Mouse (Mus musculus): Measurements from ENCODE around the gene Minos1. TPM values are rescaled to one million over a fixed set of nuclear protein-coding genes. Genes with fewer than 3 reads are reported as not detected.

The Minos1 gene
- polyA plus RNA-seq, 1 experiment from 2014 or later = 407 TPM

DNA sequence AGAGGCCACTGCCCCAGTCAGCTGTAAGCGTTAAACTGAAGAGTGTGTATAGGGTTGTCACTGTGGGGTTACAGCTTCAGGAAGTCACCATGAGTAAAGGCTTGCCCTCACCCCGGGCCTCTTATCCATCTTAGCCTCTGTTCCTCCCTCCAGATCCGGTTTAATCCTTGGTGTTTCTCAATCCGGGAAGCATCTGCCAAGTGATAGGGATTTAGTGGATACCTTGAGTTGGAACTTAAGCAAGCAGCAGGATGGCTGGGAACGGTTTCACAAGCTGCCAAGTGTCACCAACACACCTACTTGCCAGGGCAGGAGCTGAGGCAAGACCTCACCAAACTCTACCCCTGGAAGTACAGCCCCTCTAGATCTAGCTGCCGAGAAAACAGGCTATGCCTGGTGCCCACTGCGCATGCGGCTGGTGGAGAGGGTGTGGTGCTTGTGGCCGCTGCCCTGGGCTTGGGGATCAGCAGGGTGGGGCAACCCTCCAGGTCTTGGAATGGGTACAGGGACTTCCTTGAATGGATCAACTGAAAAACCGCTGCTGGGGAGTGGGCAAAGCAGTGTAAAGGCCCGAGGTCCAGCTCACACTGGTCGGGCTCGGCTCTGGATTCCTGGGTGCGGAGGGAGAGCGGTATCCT lies 40.5 kb downstream of the Minos1 start:
- H3K27me3 ChIP-seq = peaks cover 82% of the 10 kb centered on the region
- ATAC-seq (ENCODE audit: low FRiP score) = no peak
- H3K27ac ChIP-seq = no peak overlapping the region
- 61% methylated on average over 15 of the region's 15 CpGs for WGBS
- H3K4me1 ChIP-seq = peaks cover 30% of the 10 kb centered on the region
- peaks cover 4% of the 10 kb centered on the region; the same call in 1 of the 2 replicates for H3K9me3 ChIP-seq (replicated peaks)
- peak overlapping the region; percentile 93 for H3K4me2 ChIP-seq (replicated peaks)
- H3K9ac ChIP-seq = 0 out of 2 replicates have a peak overlapping the region, but pooled peaks have one; percentile 23
- H3K36me3 ChIP-seq = no peaks in the 10 kb centered on the region
- H3K4me3 ChIP-seq = peak overlapping the region; percentile 60; the same call in 1 of the 2 replicates

DNA sequence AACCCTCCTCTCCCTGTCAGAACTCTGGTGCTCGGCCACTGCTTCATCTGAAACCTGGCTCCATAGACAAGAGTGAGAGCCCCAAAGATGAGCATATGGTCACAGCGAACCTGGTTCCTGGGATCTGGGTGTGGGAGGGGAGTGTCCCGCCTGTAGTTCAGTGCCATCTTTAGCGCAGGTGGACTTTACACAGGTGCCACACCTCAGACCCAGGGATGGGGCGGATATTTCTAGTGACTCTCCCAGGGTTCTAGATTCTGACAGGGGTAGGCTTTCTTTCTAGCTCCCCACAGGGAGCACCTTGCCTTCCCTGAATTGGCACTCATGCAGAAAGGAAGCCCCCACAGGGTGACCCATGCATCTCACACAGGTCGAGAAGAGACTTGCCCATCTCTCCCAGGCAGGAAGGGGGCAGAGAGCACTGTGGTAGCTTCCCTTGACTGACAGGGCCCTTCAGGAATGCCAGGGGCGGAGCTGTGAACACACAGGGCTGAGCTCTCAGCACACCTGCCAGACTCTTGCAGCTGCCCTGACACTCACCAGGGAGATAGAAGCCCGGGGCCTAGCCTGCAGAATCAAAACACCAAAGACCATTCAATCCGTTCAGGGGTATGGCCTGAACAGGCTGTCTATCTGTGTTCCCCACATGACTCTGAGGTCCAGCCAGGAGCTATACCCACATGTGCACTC lies 41.8 kb downstream of the Minos1 start:
- Histone ChIP-seq H3K9ac (no peak overlapping the region), H3K36me3 (no peaks in the 10 kb centered on the region), H3K4me1 (peaks cover 28% of the 10 kb centered on the region), H3K4me2 (replicated peaks) (no peak overlapping the region), H3K9me3 (replicated peaks) (no peaks in the 10 kb centered on the region), H3K27me3 (peaks cover 79% of the 10 kb centered on the region), H3K4me3 (no peak overlapping the region), H3K27ac (no peak overlapping the region; the same call in 1 of the 2 replicates)
- 52% methylated on average over 9 of the region's 9 CpGs for WGBS
- ATAC-seq (ENCODE audit: low FRiP score) = no peak

DNA sequence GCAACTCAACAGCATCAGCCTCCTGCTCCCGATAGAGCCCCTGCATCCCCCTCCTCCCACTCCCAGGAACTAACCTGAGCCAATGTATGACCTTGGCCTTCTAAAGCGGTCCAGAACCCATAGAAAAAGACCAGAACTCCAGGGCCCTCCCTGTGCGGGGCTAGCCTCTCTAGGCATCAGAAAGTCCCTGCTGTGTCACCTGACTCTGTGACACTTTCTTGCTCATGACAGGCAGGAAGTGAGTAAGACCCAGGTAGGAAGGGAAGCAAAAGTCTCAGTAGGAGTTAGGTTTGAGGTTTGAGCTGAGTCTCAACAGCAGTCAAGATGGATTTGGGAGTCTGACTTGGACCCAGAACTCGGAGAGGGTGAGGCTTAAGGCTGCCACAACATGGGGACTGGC lies 43.9 kb downstream of the Minos1 start:
- Histone ChIP-seq H3K9ac (no peak overlapping the region), H3K36me3 (no peaks in the 10 kb centered on the region), H3K4me1 (peaks cover 36% of the 10 kb centered on the region), H3K9me3 (replicated peaks) (no peaks in the 10 kb centered on the region), H3K27ac (no peak overlapping the region), H3K27me3 (peaks cover 58% of the 10 kb centered on the region), H3K4me3 (no peak overlapping the region), H3K4me2 (replicated peaks) (no peak overlapping the region)
- WGBS = 70% methylated on average over 4 of the region's 4 CpGs
- ATAC-seq (ENCODE audit: low FRiP score) = no peak

DNA sequence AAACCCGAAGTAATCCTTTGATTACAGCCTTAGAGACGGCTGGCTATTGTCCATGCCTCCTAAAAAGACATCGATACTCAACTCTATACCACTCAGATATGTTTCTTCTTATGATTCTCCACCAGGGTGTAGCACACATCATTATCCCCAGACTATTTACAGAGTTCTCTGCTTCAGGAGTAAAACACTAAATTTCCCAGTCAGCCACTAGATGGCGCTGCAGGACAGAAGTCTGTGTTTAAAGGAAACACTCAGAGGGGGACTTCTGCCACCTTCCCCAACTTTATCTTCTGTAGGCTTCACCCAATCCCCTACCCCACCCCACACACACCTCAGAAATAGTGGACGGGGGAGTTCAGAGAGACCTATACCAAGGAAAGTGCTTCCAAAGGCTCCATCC lies 44.9 kb downstream of the Minos1 start:
- H3K9me3 ChIP-seq (replicated peaks) = no peaks in the 10 kb centered on the region
- no peak overlapping the region for H3K4me3 ChIP-seq
- H3K4me2 ChIP-seq (replicated peaks) = no peak overlapping the region
- peaks cover 32% of the 10 kb centered on the region for H3K4me1 ChIP-seq
- no peak for ATAC-seq (ENCODE audit: low FRiP score)
- no peak overlapping the region for H3K27ac ChIP-seq
- H3K9ac ChIP-seq = peak overlapping the region; percentile 3; the same call in 1 of the 2 replicates
- WGBS = 18% methylated on average over 5 of the region's 5 CpGs
- peaks cover 48% of the 10 kb centered on the region for H3K27me3 ChIP-seq
- H3K36me3 ChIP-seq = no peaks in the 10 kb centered on the region

DNA sequence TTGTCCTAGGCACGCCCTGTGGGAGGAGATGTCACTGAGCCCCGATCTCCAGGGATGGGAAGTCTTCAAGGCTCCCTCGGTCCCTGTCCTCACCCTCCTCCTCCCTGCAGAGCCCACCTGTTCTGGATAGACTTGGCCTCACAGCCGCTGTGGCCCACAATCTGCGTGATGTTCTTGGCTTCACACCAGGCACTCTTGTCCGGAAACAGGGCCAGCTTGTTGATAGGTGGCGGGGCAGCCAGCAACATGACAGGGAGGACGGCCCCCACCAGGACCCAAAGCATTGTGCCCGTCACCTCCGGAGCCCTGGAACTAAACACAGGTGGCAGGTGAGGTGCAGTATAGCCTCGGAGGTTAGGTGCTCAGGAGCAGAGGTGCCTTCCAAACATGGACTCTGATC lies 45.6 kb downstream of the Minos1 start:
- Histone ChIP-seq H3K4me1 (peaks cover 27% of the 10 kb centered on the region), H3K27ac (no peak overlapping the region)
- WGBS = 75% methylated on average over 11 of the region's 11 CpGs

DNA sequence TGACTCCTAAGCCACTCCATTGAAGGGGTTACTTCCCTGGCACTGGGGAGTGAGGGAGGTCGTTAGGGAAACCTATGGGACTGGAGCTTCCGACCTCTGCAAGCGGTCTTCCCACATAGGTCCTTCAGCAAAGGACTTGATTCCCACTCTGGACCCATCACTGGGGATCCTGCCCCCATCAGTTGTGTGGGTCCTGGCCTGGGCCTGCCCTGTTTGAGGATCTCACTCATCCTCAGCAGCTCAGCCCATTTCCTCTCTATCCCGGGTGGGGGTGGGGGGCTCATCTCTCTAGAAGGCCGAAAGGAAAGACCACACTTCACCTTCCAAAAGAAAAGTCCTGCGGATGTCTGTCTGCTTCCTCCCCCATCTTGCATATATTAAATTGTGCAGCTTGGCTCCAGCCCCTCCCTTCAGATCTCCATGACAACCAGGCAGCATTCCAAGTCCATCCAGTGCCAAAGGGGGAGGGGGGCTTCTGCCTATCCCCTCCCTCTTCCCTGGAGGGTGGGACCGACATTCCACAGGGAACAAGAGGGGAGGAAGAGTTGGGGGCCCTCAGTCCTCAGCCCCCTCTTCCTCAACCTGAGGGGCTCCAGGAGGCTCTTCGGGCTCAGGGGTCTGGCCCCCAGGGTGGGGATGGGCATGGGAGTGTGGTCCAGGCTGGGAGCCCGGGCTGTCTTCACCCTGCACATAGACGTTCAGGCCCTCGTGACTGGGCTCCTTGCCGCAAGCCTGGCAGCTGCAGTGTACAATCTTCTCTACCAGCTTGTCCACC lies 47.9 kb downstream of the Minos1 start:
- WGBS = 30% methylated on average over 12 of the region's 12 CpGs
- H3K9me3 ChIP-seq (replicated peaks) = no peaks in the 10 kb centered on the region
- peak overlapping the region; percentile 13; the same call in 1 of the 2 replicates for H3K9ac ChIP-seq
- H3K27me3 ChIP-seq = peaks cover 25% of the 10 kb centered on the region
- peak; percentile 76 for ATAC-seq (ENCODE audit: low FRiP score)
- no peak overlapping the region for H3K27ac ChIP-seq
- peaks cover 25% of the 10 kb centered on the region for H3K4me1 ChIP-seq
- H3K4me3 ChIP-seq = no peak overlapping the region
- no peaks in the 10 kb centered on the region for H3K36me3 ChIP-seq
- peak overlapping the region; percentile 34 for H3K4me2 ChIP-seq (replicated peaks)

More for the DNA sequence above, 45.6 kb downstream of the Minos1 start:
- ATAC-seq (ENCODE audit: low FRiP score) = no peak
- H3K9ac ChIP-seq = no peak overlapping the region
- no peaks in the 10 kb centered on the region for H3K9me3 ChIP-seq (replicated peaks)
- no peak overlapping the region for H3K4me2 ChIP-seq (replicated peaks)
- no peak overlapping the region for H3K4me3 ChIP-seq
- H3K27me3 ChIP-seq = peaks cover 41% of the 10 kb centered on the region
- no peaks in the 10 kb centered on the region for H3K36me3 ChIP-seq

DNA sequence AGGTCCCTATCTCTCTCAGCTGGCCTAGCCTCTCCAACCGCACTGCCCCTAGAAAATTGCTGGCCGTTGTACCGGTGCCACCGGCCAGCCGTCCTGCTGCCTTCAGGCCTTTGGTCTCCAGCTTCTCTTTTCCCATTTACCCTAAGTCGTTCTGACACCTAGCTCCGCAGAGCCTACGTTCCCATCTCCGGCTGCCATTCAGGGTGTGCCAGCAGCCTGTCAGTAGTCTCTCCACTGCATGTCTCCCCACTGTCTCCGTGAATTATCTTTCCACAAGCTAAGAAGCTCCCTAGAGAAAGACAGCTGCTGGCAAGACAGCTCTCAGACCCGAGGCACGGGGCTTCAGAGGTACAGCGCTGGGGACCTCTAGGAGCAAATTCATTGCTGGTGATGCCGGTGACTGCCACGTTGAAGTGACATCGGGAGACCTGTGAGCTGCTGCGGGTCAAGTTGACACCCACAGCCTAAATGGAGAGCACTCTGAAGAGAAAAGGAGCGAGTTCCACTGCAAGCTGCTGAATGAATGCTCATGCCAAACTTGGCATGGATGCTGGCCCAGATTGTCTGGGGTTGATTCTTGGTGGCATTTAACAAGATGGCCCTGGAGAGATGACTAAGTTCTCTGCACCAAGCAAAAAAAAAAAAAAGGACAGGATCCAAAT lies 49.5 kb downstream of the Minos1 start:
- H3K4me2 ChIP-seq (replicated peaks) = no peak overlapping the region
- peaks cover 31% of the 10 kb centered on the region for H3K27me3 ChIP-seq
- no peak overlapping the region for H3K4me3 ChIP-seq
- ATAC-seq (ENCODE audit: low FRiP score) = no peak
- WGBS = 68% methylated on average over 18 of the region's 18 CpGs
- peaks cover 25% of the 10 kb centered on the region for H3K4me1 ChIP-seq
- no peaks in the 10 kb centered on the region for H3K36me3 ChIP-seq
- no peak overlapping the region for H3K27ac ChIP-seq
- H3K9me3 ChIP-seq (replicated peaks) = no peaks in the 10 kb centered on the region
- H3K9ac ChIP-seq = no peak overlapping the region

DNA sequence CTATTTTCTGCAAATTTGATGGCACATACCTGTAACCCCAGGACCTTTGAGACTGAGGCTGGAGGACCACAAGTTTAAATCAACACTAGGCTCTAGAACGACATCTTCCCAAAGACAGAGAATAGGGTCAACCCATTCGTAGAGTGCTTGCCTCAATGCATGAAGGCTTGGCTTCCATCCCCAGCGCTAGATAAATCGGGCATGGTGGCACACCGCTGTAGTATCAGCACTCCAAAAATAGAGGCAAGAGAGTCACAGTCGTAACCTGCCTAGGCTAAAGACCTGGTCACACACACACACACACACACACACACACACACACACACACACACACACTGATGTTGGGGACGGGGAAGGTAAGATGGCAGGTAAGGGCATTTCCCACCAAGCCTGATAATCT lies 50.7 kb downstream of the Minos1 start:
- WGBS = 96% methylated on average over 7 of the region's 7 CpGs
- H3K27ac ChIP-seq = no peak overlapping the region
- no peak overlapping the region for H3K9ac ChIP-seq
- ATAC-seq (ENCODE audit: low FRiP score) = no peak
- H3K4me2 ChIP-seq (replicated peaks) = no peak overlapping the region
- H3K36me3 ChIP-seq = no peaks in the 10 kb centered on the region
- no peak overlapping the region for H3K4me3 ChIP-seq
- peaks cover 36% of the 10 kb centered on the region for H3K27me3 ChIP-seq
- H3K4me1 ChIP-seq = peaks cover 30% of the 10 kb centered on the region
- no peaks in the 10 kb centered on the region for H3K9me3 ChIP-seq (replicated peaks)

DNA sequence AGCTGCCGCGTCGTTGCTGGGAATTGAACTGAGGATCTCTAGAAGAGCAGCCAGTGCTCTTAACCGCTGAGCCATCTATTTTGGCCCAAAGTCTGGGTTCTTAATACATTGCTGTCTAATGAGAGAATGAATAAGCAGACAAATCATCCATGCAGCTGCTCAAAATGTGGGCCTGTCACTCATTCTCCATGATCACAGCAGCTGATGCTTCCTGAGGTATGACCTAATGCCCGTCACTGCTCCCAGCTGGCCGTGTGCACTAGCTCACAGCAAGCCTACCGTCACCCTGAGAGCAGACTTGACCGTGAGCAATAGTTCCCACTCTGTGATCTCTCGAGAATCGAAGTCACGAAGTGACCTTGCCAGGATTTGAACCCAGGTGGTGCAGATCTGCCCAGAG lies 51.5 kb downstream of the Minos1 start:
- Histone ChIP-seq H3K27ac (no peak overlapping the region), H3K36me3 (no peaks in the 10 kb centered on the region), H3K27me3 (peaks cover 37% of the 10 kb centered on the region), H3K9me3 (replicated peaks) (no peaks in the 10 kb centered on the region), H3K4me3 (no peak overlapping the region), H3K4me1 (peaks cover 38% of the 10 kb centered on the region), H3K4me2 (replicated peaks) (no peak overlapping the region), H3K9ac (no peak overlapping the region)
- no peak for ATAC-seq (ENCODE audit: low FRiP score)
- WGBS = 73% methylated on average over 11 of the region's 11 CpGs

DNA sequence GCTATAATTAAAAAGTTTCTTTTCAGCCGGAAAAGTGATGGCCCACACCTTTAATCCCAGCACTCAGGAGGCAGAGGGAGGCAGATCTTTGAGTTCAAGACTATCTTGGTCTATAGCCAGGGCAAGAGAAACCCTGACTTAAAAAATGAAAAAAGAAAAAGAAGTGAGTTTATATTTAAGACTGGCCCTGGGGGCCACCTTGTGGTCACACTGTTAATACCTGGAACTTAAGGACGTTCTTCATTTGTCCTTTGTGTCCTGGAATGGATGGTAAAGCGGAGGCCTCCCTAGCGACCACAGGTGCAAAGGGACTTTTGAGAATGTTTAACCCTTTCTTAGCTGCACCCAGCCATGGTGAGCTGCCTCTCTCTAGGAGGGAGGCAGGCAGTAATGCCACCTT lies 52.2 kb downstream of the Minos1 start:
- ATAC-seq (ENCODE audit: low FRiP score) = no peak
- WGBS = 19% methylated on average over 4 of the region's 4 CpGs
- peaks cover 41% of the 10 kb centered on the region for H3K4me1 ChIP-seq
- H3K4me3 ChIP-seq = no peak overlapping the region
- no peak overlapping the region for H3K27ac ChIP-seq
- H3K9ac ChIP-seq = no peak overlapping the region
- no peak overlapping the region for H3K4me2 ChIP-seq (replicated peaks)
- H3K27me3 ChIP-seq = peaks cover 43% of the 10 kb centered on the region
- H3K9me3 ChIP-seq (replicated peaks) = no peaks in the 10 kb centered on the region
- H3K36me3 ChIP-seq = no peaks in the 10 kb centered on the region

DNA sequence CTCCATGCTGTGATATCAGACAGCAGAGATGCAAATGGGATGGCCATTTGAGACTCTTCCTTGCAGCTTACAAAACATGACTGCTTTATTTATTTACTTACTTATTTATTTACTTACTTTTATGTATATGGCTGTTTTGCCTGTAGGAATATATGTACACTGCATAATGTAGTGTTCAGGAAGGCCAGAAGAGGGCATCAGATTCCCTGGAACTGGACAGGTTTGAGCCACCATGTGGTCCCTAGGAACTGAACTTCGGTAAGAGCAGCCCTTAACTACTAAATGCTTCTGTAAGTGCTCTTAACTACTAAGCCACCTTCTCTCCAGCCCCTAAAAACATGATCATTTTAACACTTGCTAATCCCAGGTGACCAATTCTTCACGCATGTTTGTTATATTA lies 52.6 kb downstream of the Minos1 start:
- no peaks in the 10 kb centered on the region for H3K36me3 ChIP-seq
- peaks cover 47% of the 10 kb centered on the region for H3K27me3 ChIP-seq
- no peak overlapping the region for H3K9ac ChIP-seq
- no peak for ATAC-seq (ENCODE audit: low FRiP score)
- no peak overlapping the region for H3K4me2 ChIP-seq (replicated peaks)
- no peak overlapping the region for H3K4me3 ChIP-seq
- no peaks in the 10 kb centered on the region for H3K9me3 ChIP-seq (replicated peaks)
- H3K4me1 ChIP-seq = peaks cover 38% of the 10 kb centered on the region
- no peak overlapping the region for H3K27ac ChIP-seq
- 47% methylated on average over 2 of the region's 2 CpGs for WGBS

DNA sequence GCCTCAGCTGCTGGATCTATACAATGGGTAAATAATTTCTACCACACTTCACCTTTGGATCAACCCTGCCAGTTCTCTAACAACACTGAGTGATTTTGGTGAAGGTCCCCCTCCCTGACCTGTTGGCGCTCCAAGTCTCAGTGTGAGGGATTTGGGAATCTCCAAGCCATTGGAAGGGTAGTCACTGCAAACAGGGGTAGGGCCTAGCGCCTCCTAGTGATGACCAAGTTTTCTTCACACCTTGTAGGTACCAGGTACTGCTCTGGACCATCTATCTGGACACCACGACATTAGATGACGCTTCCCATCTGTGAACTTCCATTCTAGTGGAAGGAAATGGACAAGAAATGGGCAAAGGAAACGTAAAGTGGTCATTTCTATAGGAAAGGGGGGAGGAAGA lies 55.0 kb downstream of the Minos1 start:
- 23% methylated on average over 5 of the region's 5 CpGs for WGBS
- peaks cover 19% of the 10 kb centered on the region for H3K4me1 ChIP-seq
- H3K27me3 ChIP-seq = peaks cover 69% of the 10 kb centered on the region
- H3K4me3 ChIP-seq = peak overlapping the region; percentile 54
- H3K9me3 ChIP-seq (replicated peaks) = no peaks in the 10 kb centered on the region
- no peak overlapping the region for H3K27ac ChIP-seq
- H3K4me2 ChIP-seq (replicated peaks) = peak overlapping the region; percentile 88
- H3K36me3 ChIP-seq = no peaks in the 10 kb centered on the region
- no peak overlapping the region for H3K9ac ChIP-seq
- ATAC-seq (ENCODE audit: low FRiP score) = no peak

Measured in hindbrain, embryonic 12.5 days (tissue).